ENCODE assay signal across 8 mouse cellular contexts in the genomic region with DNA sequence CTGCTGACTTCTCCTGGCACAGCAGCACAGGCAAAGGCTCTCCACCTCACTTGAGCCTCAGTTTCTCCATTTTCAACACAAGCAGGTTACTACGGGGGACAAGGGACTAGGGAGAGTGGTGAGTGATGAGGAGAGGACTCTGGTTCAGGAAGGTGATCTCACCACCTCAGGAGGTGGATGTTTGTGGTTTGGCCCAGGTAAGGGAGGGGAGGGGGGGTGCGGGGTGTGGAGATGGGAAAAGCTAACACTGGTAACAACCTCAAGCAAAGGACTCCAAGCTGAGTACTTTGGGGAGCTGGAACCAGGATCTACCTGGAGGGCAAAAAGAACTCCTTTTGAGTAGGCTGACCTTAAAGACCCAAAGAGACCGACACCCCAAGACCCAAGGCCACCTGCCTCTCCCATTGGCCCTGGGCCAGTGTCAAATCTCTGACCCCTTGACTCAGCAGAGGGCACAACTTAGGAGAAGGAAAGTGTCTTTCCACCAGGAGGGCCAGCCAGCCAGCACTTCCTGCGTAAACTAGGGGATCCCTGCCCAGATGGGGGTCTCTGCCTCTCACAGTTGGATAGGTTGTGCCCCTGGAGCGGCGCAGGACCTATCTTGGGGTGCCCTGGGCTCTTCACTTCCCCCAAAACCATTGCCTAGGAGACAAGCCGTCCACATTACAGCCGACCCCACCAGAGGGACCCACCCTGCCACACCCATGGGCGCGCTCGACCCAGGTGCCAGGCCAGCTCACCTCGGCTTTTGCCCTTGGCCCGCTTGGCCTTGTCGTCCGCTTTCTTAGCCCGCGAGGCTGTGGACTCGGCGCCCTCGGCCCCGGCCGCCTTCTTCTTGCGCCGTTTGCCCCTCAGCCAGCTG. TPM values are rescaled to one million over a fixed set of nuclear protein-coding genes. Genes with fewer than 3 reads are reported as not detected.
A peak's percentile ranks its signal among the peaks of the same experiment; 100 is the strongest.
DNase-seq lines count a peak whose midpoint lies in the region; ATAC-seq and TF ChIP-seq lines count a peak whose summit lies in the region.

No protein-coding gene starts in this region.

- no peaks in the 10 kb centered on the region for H3K36me3 ChIP-seq in embryonic facial prominence, embryonic 15.5 days
- H3K36me3 ChIP-seq in midbrain, postnatal 0 days (ENCODE audit: insufficient read depth, low read length) = no peaks in the 10 kb centered on the region

- no peak for TF ChIP-seq CTCF in layer of hippocampus, adult 2 months (conservative IDR thresholded peaks at IDR 0.05)
- TF ChIP-seq CTCF in midbrain, postnatal 0 days (IDR thresholded peaks at IDR 0.05) = no peak

- H3K4me1 ChIP-seq in embryonic facial prominence, embryonic 15.5 days = peaks cover 55% of the 10 kb centered on the region
- peaks cover 4% of the 10 kb centered on the region; the same call in 1 of the 2 replicates for H3K4me1 ChIP-seq in midbrain, postnatal 0 days (ENCODE audit: insufficient read depth, low read length)

- peak overlapping the region; percentile 93 for H3K4me2 ChIP-seq in embryonic facial prominence, embryonic 15.5 days (replicated peaks)
- peak overlapping the region; percentile 99 for H3K4me2 ChIP-seq in midbrain, postnatal 0 days (ENCODE audit: low read depth, low read length, poor library complexity, severe bottlenecking)

- no peak overlapping the region; the same call in 1 of the 2 replicates for H3K27ac ChIP-seq in layer of hippocampus, adult 2 months
- peak overlapping the region; percentile 68 for H3K27ac ChIP-seq in embryonic facial prominence, embryonic 15.5 days (replicated peaks)
- H3K27ac ChIP-seq in midbrain, postnatal 0 days (ENCODE audit: low read depth, low read length) = no peak overlapping the region

- peaks cover 12% of the 10 kb centered on the region; the same call in 1 of the 2 replicates for H3K27me3 ChIP-seq in embryonic facial prominence, embryonic 15.5 days
- H3K27me3 ChIP-seq in midbrain, postnatal 0 days (ENCODE audit: insufficient read depth, low read length) = peaks cover 21% of the 10 kb centered on the region

- 9% methylated on average over 24 of the region's 24 CpGs for WGBS in embryonic facial prominence, embryonic 15.5 days
- WGBS in midbrain, postnatal 0 days = 13% methylated on average over 23 of the region's 24 CpGs

- no peak for ATAC-seq in embryonic facial prominence, embryonic 15.5 days (ENCODE audit: insufficient number of reproducible peaks, low FRiP score, low TSS enrichment, low read depth)
- no peak for ATAC-seq in midbrain, postnatal 0 days (ENCODE audit: low FRiP score)
- no peak for ATAC-seq in CD4-positive, CD25-positive, alpha-beta regulatory T cell, adult 4 months

- DNase-seq in layer of hippocampus, adult 2 months (ENCODE audit: low spot score in 2 of 2) = no peak
- DNase-seq in layer of hippocampus, adult 9-10 months (ENCODE audit: low spot score) = no peak
- DNase-seq in kidney, postnatal 10 days = peak; percentile 63
- DNase-seq in midbrain, postnatal 0 days (ENCODE audit: low spot score) = no peak
- no peak for DNase-seq in urinary bladder, postnatal 14 days (ENCODE audit: low spot score)
- no peak for DNase-seq in urinary bladder, postnatal 4 days (ENCODE audit: low spot score in 2 of 2)

- peak overlapping the region; percentile 47 for H3K4me3 ChIP-seq in layer of hippocampus, adult 2 months
- peak overlapping the region; percentile 67 for H3K4me3 ChIP-seq in embryonic facial prominence, embryonic 15.5 days (replicated peaks)
- peak overlapping the region; percentile 52 for H3K4me3 ChIP-seq in midbrain, postnatal 0 days (ENCODE audit: low read depth, low read length)

- H3K9me3 ChIP-seq in embryonic facial prominence, embryonic 15.5 days (replicated peaks) = no peaks in the 10 kb centered on the region
- H3K9me3 ChIP-seq in midbrain, postnatal 0 days (ENCODE audit: low read length) = no peaks in the 10 kb centered on the region

- H3K9ac ChIP-seq in embryonic facial prominence, embryonic 15.5 days = peak overlapping the region; percentile 68
- peak overlapping the region; percentile 56 for H3K9ac ChIP-seq in midbrain, postnatal 0 days (replicated peaks; ENCODE audit: low read length, poor library complexity, severe bottlenecking)

RNA-seq across cellular contexts. Expression of gene C77080, which starts 13.6 kb away (rescaled TPM):
- 1 to 10 TPM; 6.7 to 7.4 TPM for total RNA-seq in layer of hippocampus, adult 2 months (2021)
- 8.9 and 10.0 TPM in 2 replicates for polyA plus RNA-seq in embryonic facial prominence, embryonic 15.5 days (2015; fragmentation: Nextera tagmentation; extraction: Ambion mirVana)
- total RNA-seq in midbrain, postnatal 0 days (2014; rRNA removed) = 16.6 and 25.6 TPM in 2 replicates
- 5.2 and 5.5 TPM in 2 replicates for polyA plus RNA-seq in midbrain, postnatal 0 days (2015; fragmentation: Nextera tagmentation; extraction: Ambion mirVana)
- under 1 TPM; 0.20 to 0.27 TPM for polyA plus RNA-seq in CD4-positive, CD25-positive, alpha-beta regulatory T cell, adult 4 months (2017; shearing (Covaris generic))

RNA-seq across cellular contexts. Expression of gene Sync, which starts 39.8 kb away (rescaled TPM):
- 1 to 10 TPM in 1 of 2 experiments, under 1 TPM in 1; 0.98 to 1.1 TPM for total RNA-seq in layer of hippocampus, adult 2 months (2021)
- 4.9 and 6.9 TPM in 2 replicates for polyA plus RNA-seq in embryonic facial prominence, embryonic 15.5 days (2015; fragmentation: Nextera tagmentation; extraction: Ambion mirVana)
- total RNA-seq in midbrain, postnatal 0 days (2014; rRNA removed) = 2.1 and 2.6 TPM in 2 replicates
- polyA plus RNA-seq in midbrain, postnatal 0 days (2015; fragmentation: Nextera tagmentation; extraction: Ambion mirVana) = 1.1 and 1.3 TPM in 2 replicates
- under 1 TPM in 1 of 2 experiments, not detected in 1; 0.46 TPM for polyA plus RNA-seq in CD4-positive, CD25-positive, alpha-beta regulatory T cell, adult 4 months (2017; shearing (Covaris generic))

RNA-seq across cellular contexts. Expression of gene Yars, which starts 58.1 kb away (rescaled TPM):
- total RNA-seq in layer of hippocampus, adult 2 months (2021) = 10 to 100 TPM; 93.4 to 95.1 TPM
- polyA plus RNA-seq in embryonic facial prominence, embryonic 15.5 days (2015; fragmentation: Nextera tagmentation; extraction: Ambion mirVana) = 75.5 and 83.2 TPM in 2 replicates
- total RNA-seq in midbrain, postnatal 0 days (2014; rRNA removed) = 66.8 and 81.9 TPM in 2 replicates
- 107 and 111 TPM in 2 replicates for polyA plus RNA-seq in midbrain, postnatal 0 days (2015; fragmentation: Nextera tagmentation; extraction: Ambion mirVana)
- 10 to 100 TPM; 27.4 to 42.1 TPM for polyA plus RNA-seq in CD4-positive, CD25-positive, alpha-beta regulatory T cell, adult 4 months (2017; shearing (Covaris generic))

RNA-seq across cellular contexts. Expression of gene S100pbp, which starts 58.1 kb away (rescaled TPM):
- total RNA-seq in layer of hippocampus, adult 2 months (2021) = 10 to 100 TPM; 33.6 to 36.0 TPM
- polyA plus RNA-seq in embryonic facial prominence, embryonic 15.5 days (2015; fragmentation: Nextera tagmentation; extraction: Ambion mirVana) = 17.8 and 18.5 TPM in 2 replicates
- 49.6 and 59.5 TPM in 2 replicates for total RNA-seq in midbrain, postnatal 0 days (2014; rRNA removed)
- 20.7 and 24.2 TPM in 2 replicates for polyA plus RNA-seq in midbrain, postnatal 0 days (2015; fragmentation: Nextera tagmentation; extraction: Ambion mirVana)
- 10 to 100 TPM; 20.0 to 26.1 TPM for polyA plus RNA-seq in CD4-positive, CD25-positive, alpha-beta regulatory T cell, adult 4 months (2017; shearing (Covaris generic))
